Mouse (Mus musculus): ENCODE data around the gene Mdh2.

Gene Mdh2

GRCm38 (mm10) chr5:135778471-135779445, at the start of gene Mdh2:
TSS of gene Mdh2 (plus strand) at chr5:135778480.
- DNase-seq = peak; percentile 100

GRCm38 (mm10) chr5:135729351-135729750, 48.9 kb upstream of the Mdh2 start:
- DNase-seq = no peak

- DNase-seq = no peak
Observed at GRCm38 (mm10) chr5:135730278-135730677, 48.0 kb upstream of the Mdh2 start.

DNA sequence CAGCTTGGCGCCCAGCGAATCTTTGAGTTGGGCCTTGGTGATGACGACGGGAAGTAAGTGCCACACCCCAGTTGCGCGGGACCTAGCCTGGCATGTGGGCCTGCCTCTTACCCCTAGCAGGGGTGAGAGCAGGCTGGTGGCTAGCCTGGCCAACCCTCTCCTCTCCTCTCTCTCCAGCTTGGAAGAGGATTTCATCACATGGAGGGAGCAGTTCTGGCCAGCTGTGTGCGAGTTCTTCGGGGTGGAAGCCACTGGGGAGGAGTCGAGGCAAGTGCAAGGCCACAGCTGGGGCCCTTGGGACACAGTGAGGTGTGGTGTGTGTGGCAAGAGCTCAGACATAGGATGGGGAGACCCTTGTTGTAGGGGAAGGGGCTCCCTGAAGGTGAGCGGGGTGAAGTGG, 47.4 kb upstream of the Mdh2 start:
- DNase-seq = no peak

DNA sequence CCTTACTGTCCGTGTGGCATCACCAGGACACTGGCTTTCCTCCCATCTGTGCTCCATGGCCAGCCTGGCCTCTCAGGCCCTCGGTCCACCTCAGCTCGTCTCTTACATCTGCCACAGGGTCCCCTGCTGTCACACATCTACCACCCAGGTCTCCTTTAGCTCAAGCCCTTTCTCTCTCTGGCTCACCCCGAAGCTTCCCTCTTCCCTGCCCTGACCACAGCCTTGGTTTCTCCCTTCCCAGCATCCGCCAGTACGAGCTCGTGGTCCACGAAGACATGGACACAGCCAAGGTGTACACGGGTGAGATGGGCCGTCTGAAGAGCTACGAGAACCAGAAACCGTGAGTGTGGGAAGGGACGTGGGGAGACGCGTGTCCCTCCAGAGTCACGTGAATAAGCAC, 47.0 kb upstream of the Mdh2 start:
- no peak for DNase-seq

GRCm38 (mm10) chr5:135733071-135733470, 45.2 kb upstream of the Mdh2 start:
- DNase-seq = no peak

GRCm38 (mm10) chr5:135734057-135734680, 44.1 kb upstream of the Mdh2 start:
- DNase-seq = no peak

GRCm38 (mm10) chr5:135735741-135736140, 42.5 kb upstream of the Mdh2 start:
- DNase-seq = no peak

- DNase-seq = no peak
Observed at GRCm38 (mm10) chr5:135736544-135736943, 41.7 kb upstream of the Mdh2 start.

GRCm38 (mm10) chr5:135737154-135737553, 41.1 kb upstream of the Mdh2 start:
- no peak for DNase-seq

DNA sequence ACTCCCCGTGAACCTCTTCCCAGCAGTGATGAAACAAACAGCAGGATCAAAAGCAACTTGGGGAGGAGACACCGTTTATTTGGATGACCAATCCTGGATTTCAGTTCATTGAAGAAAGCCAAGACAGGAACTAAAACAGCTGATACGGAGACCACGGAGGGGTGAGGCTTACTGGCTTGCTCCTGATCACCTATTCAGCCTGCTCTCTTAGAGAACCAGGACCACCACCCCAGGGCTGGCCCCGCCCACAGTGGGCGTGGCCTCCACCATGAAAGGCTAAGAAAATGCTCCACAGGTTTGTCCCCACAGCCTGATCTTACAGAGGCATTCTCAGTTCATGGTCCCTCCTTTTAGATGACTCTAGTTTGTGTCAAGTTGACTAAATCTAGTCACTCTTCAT, 40.0 kb upstream of the Mdh2 start:
- no peak for DNase-seq

DNA sequence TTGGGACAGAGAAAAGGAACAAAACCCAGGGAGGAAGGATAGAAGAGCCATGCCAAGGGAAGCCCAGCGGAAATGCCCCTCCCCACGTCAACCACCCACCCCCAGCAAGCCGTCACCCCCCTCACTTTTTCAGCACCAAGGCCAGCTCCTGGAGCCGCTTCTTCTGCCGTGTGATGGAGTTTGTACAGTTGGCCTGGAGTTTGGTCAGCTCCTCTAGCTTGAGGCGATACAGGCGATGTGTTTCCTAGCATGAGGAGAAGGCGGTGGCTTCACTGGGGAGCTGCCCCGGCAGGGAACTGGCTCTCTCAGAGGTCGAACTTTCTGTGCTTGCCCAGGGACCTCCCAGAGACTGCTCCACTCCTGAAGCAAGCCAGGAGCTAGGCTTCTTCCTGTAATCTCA, 36.1 kb upstream of the Mdh2 start:
- no peak for DNase-seq

DNA sequence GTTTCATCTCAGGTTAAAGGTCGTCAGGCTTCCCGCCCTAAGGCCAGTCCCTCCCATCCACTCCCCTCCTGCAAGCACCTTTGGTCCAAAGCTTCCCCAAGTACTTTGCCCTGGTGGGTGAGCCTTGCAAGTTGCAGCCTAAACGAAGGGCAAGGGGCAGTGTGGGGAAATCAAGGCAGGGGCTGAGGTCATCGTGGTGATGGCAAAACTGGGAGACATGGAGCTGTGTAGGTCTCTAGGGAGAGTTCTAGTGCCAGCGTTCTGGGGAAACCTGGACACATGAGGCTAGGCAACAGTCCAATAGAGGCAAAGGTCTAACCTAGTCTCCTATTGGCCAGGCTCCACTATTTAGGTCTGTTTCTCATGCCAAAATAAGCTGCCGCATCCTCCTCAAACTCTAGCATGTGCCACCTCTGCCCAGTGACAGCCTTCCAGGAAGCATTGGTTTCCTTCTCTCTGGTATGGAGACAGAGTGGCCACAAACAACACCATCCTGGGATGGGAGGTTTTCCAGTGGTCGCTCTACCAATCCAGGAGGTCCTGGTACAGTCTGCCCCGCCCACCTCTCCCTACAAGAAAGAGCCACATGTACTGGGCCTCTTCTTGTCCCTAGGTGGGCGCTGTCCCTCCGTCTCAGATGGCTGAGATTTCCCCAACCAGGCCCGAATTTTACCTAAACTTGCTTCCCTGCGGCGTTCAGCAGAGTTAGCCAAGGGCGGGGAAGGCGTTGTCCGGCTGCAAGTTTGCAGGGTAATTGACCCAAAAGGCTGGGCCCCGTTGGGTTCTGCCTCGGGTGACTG, 35.1 kb upstream of the Mdh2 start:
- no peak for DNase-seq

DNA sequence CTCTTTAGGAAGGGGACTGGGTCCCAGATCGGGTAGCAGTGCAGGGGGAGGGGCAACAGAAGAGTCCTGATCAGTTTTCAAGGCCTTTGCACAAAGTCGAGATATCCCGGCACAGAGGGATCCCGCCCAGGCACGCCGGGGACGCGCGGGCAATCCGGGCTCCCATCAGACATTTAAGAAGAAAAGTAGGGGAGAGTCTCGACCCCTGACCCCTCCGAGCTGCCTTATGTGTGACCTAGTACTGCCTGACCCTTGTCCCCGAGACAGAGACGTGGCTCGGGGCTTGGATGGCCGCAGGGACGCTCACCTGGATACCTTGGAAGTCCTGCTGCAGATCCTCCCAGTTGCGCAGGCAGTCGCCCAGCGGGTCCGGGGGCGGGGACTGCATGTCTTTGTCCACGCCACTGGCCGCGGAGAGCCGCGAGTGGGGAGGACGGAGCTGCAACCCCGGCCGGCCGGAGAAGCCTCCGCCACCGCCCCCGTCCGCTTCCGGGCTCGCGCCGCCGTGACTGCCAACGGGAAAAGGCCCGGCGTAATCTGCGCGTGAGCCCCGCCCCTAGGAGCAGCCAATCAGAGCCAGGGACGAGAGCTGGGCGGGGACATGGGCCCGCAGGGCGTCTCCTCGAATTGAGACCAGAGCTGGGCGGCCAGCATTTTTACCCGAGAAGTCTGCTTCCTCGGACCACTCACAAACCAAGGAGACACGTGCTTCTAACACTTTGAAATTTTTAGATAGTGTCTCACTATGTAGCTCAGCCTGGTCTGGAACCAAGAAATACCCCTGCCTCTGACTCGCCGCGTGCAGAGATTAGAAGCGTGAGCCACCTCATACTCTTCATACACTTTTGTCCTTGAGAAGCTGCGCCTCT, 34.3 kb upstream of the Mdh2 start, which contains the start of gene Tmem120a:
TSS of gene Tmem120a (minus strand) at position 708 of the 869 bp plus-strand sequence.
- DNase-seq = peak; percentile 95

GRCm38 (mm10) chr5:135744742-135745141, 33.5 kb upstream of the Mdh2 start:
- DNase-seq = no peak

- no peak for DNase-seq
Observed at GRCm38 (mm10) chr5:135751041-135751440, 27.2 kb upstream of the Mdh2 start.

- DNase-seq = no peak
Observed at GRCm38 (mm10) chr5:135751595-135751994, 26.7 kb upstream of the Mdh2 start.

DNA sequence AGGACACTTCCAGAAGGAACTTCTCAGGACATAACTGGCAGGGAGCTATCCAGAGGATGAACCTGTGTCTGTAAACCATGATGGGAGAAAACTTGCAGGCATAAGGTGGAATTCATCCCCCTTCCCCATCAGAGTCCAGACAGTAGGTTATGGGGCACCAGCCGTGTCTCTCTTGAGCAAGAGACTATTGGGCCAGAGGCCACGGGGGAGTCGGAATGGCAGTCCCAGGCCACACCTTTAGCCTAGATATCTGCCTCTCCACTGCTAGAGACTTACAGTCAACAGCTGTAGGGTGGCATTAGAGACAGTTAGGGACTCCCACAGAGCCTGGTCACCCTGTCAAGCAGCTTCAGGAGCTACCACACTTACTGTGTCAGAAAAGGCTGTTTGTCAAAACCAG, 16.4 kb upstream of the Mdh2 start:
- DNase-seq = no peak

DNA sequence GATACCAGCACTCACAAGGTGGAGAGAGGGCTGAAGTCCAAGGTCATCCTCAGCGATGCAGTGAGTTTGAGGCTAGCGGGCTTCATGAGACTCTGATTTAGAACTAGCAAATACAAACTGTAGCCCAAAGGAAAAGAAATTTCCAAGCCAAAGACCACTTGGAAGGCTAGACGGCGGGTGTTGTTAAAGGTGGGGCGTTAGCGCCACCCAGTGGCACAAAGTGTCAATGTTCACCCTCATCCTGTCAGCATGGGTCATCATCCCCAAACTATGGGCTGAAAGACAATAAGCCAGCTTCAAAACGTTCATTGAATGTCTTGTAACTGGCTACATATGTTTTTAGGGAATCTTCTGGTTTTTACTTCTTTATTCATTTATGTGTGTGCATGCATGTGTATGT, 14.8 kb upstream of the Mdh2 start:
- DNase-seq = peak; percentile 49

DNA sequence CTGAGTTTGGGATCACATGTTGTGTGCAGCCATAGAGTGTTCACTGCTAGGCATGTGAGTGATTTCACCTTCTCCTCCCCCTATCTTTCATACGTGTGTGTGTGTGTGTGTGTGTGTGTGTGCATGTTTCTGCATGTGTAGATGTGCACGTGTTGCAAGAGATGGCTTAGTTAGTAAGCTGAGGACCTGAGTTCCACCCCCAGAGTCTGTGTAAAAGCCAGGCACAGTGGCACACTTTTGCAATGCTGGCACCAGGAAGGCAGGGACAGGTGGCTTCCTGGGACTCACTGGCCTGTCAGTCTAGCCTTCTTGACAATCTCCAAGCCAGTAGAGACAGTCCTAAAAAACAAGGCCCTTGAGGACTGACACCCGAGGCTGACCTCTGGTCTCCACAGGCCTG, 13.3 kb upstream of the Mdh2 start:
- DNase-seq = no peak

GRCm38 (mm10) chr5:135772519-135772918, 5.8 kb upstream of the Mdh2 start:
- no peak for DNase-seq

DNA sequence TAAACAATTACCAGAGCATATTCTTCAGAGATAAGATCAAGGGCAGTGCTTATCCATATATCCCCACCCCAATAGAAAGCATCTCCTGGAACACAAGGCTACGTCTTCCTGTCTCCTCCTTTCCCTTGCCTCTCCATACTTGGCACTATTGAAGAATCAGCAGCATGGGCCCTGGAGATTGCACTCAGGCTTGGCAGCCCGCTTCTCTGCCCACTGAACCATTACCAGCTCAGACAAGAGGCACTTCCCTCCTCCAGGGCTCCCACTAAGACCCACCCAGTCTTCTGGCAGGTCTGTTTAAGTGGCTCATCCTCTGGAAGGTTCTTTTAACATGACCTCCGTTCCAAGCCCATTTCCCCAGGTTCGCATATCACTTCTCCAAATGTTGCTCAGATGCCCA, 1.7 kb upstream of the Mdh2 start:
- DNase-seq = no peak
